Mouse (Mus musculus): ENCODE results near the gene Tmem131. TPM values are rescaled to one million over a fixed set of nuclear protein-coding genes. Genes with fewer than 3 reads are reported as not detected.

Gene Tmem131
- polyA plus RNA-seq, 1 experiment from 2014 or later = 6.0 TPM

DNA sequence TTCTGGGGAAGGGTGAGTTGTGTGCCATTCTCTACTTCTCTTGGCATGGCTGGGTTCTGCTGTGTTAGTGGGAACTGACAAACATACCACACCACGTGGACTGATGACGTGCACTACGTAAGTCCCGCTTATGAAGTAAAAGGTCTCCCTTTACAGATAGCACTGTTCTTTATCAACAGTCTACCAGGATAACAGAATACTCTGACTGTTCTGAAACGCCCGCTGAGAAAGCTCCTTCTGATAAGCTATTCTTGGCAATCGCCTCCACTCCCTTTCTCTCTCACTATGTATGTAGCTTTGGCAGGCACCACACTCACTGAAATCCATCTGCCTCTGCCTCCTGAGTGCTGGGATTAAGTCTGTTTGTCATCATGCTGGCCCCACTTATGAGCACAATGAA is 130.1 kb downstream of the Tmem131 start:
- ATAC-seq (no peak), DNase-seq (ENCODE audit: low spot score) (no peak)
- WGBS = 76% methylated on average over 7 of the region's 7 CpGs
- H3K27me3 ChIP-seq (replicated peaks; ENCODE audit: insufficient read depth, low read length) = no peaks in the 10 kb centered on the region
- H3K9me3 ChIP-seq (ENCODE audit: low read length) = no peaks in the 10 kb centered on the region
- TF ChIP-seq EP300 (IDR thresholded peaks at IDR 0.05) (no peak), CTCF (IDR thresholded peaks at IDR 0.05) (no peak)
- H3K4me2 ChIP-seq (replicated peaks; ENCODE audit: low read depth, low read length) = no peak overlapping the region
- H3K27ac ChIP-seq (ENCODE audit: low read length) = no peak overlapping the region
- H3K36me3 ChIP-seq (ENCODE audit: insufficient read depth, low read length) = peaks cover 52% of the 10 kb centered on the region
- no peaks in the 10 kb centered on the region for H3K4me1 ChIP-seq (ENCODE audit: insufficient read depth, low read depth, low read length)
- no peak overlapping the region for H3K9ac ChIP-seq (replicated peaks; ENCODE audit: low read depth)
- no peak overlapping the region for H3K4me3 ChIP-seq (ENCODE audit: low read depth, low read length)

DNA sequence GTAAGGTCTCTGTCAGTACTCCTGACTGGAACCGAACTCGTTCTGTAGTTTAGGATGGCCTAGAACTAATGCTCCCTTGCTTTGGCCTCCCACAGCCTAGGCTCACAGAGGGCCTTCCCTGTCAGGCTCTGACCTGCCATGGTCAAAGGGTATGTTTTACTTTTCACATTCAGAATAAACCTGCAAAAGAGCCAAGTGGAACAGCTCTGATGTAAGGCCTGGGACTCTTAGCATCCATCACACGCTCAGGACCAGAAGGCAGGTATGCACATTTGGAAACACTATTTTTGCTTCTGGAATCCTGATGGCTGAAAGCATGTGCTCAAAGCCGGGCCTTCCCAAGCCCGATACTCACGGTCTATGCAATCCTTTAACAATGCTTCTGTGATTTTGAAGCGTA is 131.7 kb downstream of the Tmem131 start:
- WGBS = 93% methylated on average over 7 of the region's 7 CpGs
- TF ChIP-seq CTCF (IDR thresholded peaks at IDR 0.05) (no peak), EP300 (IDR thresholded peaks at IDR 0.05) (no peak)
- Histone ChIP-seq H3K4me3 (ENCODE audit: low read depth, low read length) (no peak overlapping the region), H3K9me3 (ENCODE audit: low read length) (no peaks in the 10 kb centered on the region), H3K4me1 (ENCODE audit: insufficient read depth, low read depth, low read length) (no peaks in the 10 kb centered on the region), H3K9ac (replicated peaks; ENCODE audit: low read depth) (no peak overlapping the region), H3K27me3 (replicated peaks; ENCODE audit: insufficient read depth, low read length) (no peaks in the 10 kb centered on the region), H3K36me3 (ENCODE audit: insufficient read depth, low read length) (peaks cover 47% of the 10 kb centered on the region), H3K27ac (ENCODE audit: low read length) (no peak overlapping the region), H3K4me2 (replicated peaks; ENCODE audit: low read depth, low read length) (no peak overlapping the region)
- ATAC-seq (no peak), DNase-seq (ENCODE audit: low spot score) (no peak)

DNA sequence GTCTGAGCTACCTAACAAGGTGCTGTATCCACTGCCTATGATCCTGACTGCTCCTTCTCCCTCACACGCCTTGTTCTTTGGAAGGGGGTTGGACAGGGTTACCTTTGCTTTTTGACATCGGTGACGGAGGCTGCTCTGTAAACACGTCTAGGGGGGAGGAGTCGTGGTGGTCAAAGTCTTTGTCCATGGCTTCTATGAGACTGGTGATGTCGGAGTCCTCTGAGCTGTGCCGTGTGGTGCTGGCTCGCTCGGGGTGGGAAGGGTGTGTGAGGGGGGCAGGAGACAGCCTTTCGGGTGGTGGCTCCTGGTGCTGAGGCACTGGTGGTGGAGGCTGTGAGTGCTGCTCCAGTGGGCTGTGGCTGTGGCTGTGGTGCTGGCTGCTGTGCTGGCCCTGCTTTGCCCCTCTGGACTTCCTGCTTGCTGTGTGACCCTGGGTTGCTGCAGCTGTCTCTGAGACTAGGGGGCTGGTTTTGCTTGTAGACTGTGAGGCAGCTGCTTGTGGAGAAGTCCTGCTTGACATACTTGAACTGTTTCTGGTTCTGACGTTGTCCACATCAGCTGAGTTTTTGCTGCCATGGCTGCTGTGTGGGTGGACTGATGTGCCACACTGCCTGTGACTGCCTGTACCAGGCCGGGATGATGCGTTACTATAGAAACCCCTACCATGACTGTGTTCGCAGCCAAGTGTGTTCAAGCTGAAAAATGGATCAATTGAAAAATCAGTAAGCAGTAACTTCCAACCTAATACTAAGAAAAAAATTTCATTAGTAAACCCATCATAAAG is 135.5 kb downstream of the Tmem131 start:
- DNase-seq (ENCODE audit: low spot score) = no peak
- no peak for ATAC-seq
- Histone ChIP-seq H3K4me1 (ENCODE audit: insufficient read depth, low read depth, low read length) (no peaks in the 10 kb centered on the region), H3K36me3 (ENCODE audit: insufficient read depth, low read length) (peaks cover 50% of the 10 kb centered on the region), H3K27ac (ENCODE audit: low read length) (no peak overlapping the region), H3K27me3 (replicated peaks; ENCODE audit: insufficient read depth, low read length) (no peaks in the 10 kb centered on the region), H3K9me3 (ENCODE audit: low read length) (no peaks in the 10 kb centered on the region), H3K9ac (replicated peaks; ENCODE audit: low read depth) (no peak overlapping the region), H3K4me2 (replicated peaks; ENCODE audit: low read depth, low read length) (no peak overlapping the region), H3K4me3 (ENCODE audit: low read depth, low read length) (no peak overlapping the region)
- TF ChIP-seq EP300 (IDR thresholded peaks at IDR 0.05) (no peak), CTCF (IDR thresholded peaks at IDR 0.05) (no peak)
- WGBS = 95% methylated on average over 14 of the region's 14 CpGs

DNA sequence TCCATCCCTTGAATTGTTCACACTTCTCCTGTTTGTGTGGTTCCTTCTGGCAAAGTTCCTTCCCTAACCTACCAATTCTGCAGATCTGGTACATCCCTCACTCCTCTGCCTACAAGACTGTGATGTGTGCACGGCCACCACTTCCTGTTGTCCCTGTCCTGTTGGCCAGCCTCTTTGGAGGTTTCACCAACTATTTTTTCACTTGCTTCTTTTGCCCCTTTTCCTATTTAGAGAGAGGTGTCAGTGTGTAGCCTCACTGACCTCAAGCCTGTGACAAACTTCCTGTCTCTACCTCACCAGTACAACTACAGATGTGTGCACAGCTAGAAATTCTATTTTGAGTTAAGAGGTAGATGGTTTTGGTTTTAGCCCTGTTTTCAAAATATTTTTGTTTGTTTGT is 136.4 kb downstream of the Tmem131 start:
- peaks cover 44% of the 10 kb centered on the region for H3K36me3 ChIP-seq (ENCODE audit: insufficient read depth, low read length)
- no peak overlapping the region for H3K27ac ChIP-seq (ENCODE audit: low read length)
- no peaks in the 10 kb centered on the region for H3K27me3 ChIP-seq (replicated peaks; ENCODE audit: insufficient read depth, low read length)
- no peak for DNase-seq (ENCODE audit: low spot score)
- TF ChIP-seq EP300 (IDR thresholded peaks at IDR 0.05) = no peak
- no peak for TF ChIP-seq CTCF (IDR thresholded peaks at IDR 0.05)
- no peaks in the 10 kb centered on the region for H3K4me1 ChIP-seq (ENCODE audit: insufficient read depth, low read depth, low read length)
- no peaks in the 10 kb centered on the region for H3K9me3 ChIP-seq (ENCODE audit: low read length)
- H3K4me2 ChIP-seq (replicated peaks; ENCODE audit: low read depth, low read length) = no peak overlapping the region
- no peak overlapping the region for H3K4me3 ChIP-seq (ENCODE audit: low read depth, low read length)
- H3K9ac ChIP-seq (replicated peaks; ENCODE audit: low read depth) = no peak overlapping the region
- 68% methylated on average over 1 of the region's 1 CpGs for WGBS
- ATAC-seq = no peak

DNA sequence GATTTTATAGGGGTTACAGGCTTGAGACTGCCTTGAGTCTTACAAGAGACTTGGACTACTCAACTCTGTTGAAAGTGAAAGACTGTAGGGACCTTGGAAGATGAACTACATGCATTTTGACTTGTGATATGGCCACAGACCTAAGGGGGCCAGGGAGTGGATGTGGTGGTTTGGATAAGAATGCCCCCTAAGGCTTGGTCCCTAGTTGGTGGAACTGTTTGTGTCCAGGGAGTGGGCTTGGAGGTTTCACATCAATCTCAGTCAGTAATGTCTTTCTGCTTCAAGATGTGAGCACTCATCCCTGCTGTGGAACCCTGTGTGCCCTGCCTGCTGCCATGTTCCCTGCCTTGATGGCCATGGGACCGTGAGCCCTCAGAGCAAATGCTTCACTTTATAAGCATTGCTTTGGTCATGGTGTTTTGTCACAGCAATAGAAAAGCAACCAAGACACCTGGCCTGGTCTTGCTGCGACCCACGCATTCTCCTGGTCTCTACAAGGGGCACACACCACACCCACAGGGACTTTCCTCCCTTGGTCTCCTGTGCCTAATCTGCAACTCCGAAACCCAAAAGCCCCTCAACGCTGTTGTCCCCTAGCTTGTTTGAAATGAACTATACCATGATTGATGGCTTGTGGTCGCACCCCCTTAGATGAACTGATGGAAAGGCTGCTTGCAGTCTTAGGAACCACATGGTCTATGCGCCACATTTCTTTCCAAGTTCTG is 137.1 kb downstream of the Tmem131 start:
- H3K9ac ChIP-seq (replicated peaks; ENCODE audit: low read depth) = no peak overlapping the region
- peaks cover 41% of the 10 kb centered on the region for H3K36me3 ChIP-seq (ENCODE audit: insufficient read depth, low read length)
- ATAC-seq (no peak), DNase-seq (ENCODE audit: low spot score) (no peak)
- no peaks in the 10 kb centered on the region for H3K27me3 ChIP-seq (replicated peaks; ENCODE audit: insufficient read depth, low read length)
- no peaks in the 10 kb centered on the region for H3K9me3 ChIP-seq (ENCODE audit: low read length)
- H3K4me3 ChIP-seq (ENCODE audit: low read depth, low read length) = no peak overlapping the region
- 90% methylated on average over 7 of the region's 7 CpGs for WGBS
- H3K27ac ChIP-seq (ENCODE audit: low read length) = no peak overlapping the region
- no peaks in the 10 kb centered on the region for H3K4me1 ChIP-seq (ENCODE audit: insufficient read depth, low read depth, low read length)
- no peak for TF ChIP-seq CTCF (IDR thresholded peaks at IDR 0.05)
- no peak for TF ChIP-seq EP300 (IDR thresholded peaks at IDR 0.05)
- no peak overlapping the region for H3K4me2 ChIP-seq (replicated peaks; ENCODE audit: low read depth, low read length)

DNA sequence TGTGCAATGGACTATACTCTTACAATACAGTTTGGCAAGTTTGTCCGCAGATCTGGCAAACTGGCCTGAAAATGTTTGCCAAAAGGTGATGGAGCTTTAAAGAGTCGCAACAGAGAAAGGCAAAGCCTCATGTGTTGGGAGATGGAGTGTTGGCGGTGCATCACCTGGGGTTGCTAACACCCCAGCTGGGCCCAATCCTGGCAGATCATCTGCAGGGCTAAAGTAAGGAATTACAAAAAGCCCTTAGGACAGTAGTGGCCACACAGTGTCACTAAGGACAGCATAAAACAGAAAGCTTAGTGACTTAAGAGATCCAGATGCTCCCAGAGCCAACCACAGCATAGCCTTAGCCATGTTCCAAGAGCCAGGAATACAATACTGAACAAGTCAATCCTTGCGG is 138.6 kb downstream of the Tmem131 start:
- Histone ChIP-seq H3K36me3 (ENCODE audit: insufficient read depth, low read length) (peaks cover 42% of the 10 kb centered on the region), H3K27ac (ENCODE audit: low read length) (no peak overlapping the region), H3K4me1 (ENCODE audit: insufficient read depth, low read depth, low read length) (no peaks in the 10 kb centered on the region), H3K9ac (replicated peaks; ENCODE audit: low read depth) (no peak overlapping the region), H3K4me2 (replicated peaks; ENCODE audit: low read depth, low read length) (no peak overlapping the region), H3K9me3 (ENCODE audit: low read length) (no peaks in the 10 kb centered on the region), H3K27me3 (replicated peaks; ENCODE audit: insufficient read depth, low read length) (no peaks in the 10 kb centered on the region), H3K4me3 (ENCODE audit: low read depth, low read length) (no peak overlapping the region)
- WGBS = 91% methylated on average over 4 of the region's 4 CpGs
- ATAC-seq (no peak), DNase-seq (ENCODE audit: low spot score) (no peak)
- TF ChIP-seq EP300 (IDR thresholded peaks at IDR 0.05) (no peak), CTCF (IDR thresholded peaks at IDR 0.05) (no peak)

All from lung, postnatal 0 days (tissue).